Mouse (Mus musculus) erythroblast, embryonic 14.5 days (primary cell): Measurements from ENCODE around the gene Abhd8. TPM values are rescaled to one million over a fixed set of nuclear protein-coding genes. Genes with fewer than 3 reads are reported as not detected.
A peak's percentile ranks its signal among the peaks of the same experiment; 100 is the strongest.

Experiments used
- H3K27me3 ChIP-seq: 2 replicates; pipeline ENCODE4 v1.6.1; 2012; ENCODE audit warnings: inconsistent platforms; ENCODE audit not compliant: control insufficient read depth
- H3K36me3 ChIP-seq: 2 replicates; pipeline ENCODE4 v1.6.1; 2012; ENCODE audit warnings: mild to moderate bottlenecking, inconsistent platforms; ENCODE audit not compliant: control insufficient read depth
- H3K4me1 ChIP-seq: 2 replicates; pipeline ENCODE4 v1.6.1; 2012; ENCODE audit warnings: inconsistent platforms; ENCODE audit not compliant: control insufficient read depth
- H3K4me3 ChIP-seq: replicated peaks from 2 replicates; pipeline ENCODE3; 2012; ENCODE audit warnings: moderate library complexity, mild to moderate bottlenecking, inconsistent platforms
- H3K9me3 ChIP-seq: 2 replicates; pipeline ENCODE4 v1.6.1; 2012; ENCODE audit warnings: low read length, inconsistent platforms, mixed read lengths; ENCODE audit not compliant: control insufficient read depth
- GATA1 ChIP-seq: IDR thresholded peaks from 2 replicates; pipeline ENCODE4 v1.6.1; 2012; ENCODE audit warnings: low read length, inconsistent platforms, mixed read lengths
- TAL1 ChIP-seq: IDR thresholded peaks from 3 replicates; pipeline ENCODE4 v1.6.1; 2012; ENCODE audit warnings: low read length, inconsistent platforms, mixed read lengths
- polyA plus RNA-seq: library from polyadenylated mRNA; stranded (reverse); fragments of >175 nt; gene quantifications from 2 replicates; pipeline ENCODE4 v1.2.3, GENCODE M21; 2012

The Abhd8 gene
- polyA plus RNA-seq, 1 experiment, result 4.7 TPM

DNA sequence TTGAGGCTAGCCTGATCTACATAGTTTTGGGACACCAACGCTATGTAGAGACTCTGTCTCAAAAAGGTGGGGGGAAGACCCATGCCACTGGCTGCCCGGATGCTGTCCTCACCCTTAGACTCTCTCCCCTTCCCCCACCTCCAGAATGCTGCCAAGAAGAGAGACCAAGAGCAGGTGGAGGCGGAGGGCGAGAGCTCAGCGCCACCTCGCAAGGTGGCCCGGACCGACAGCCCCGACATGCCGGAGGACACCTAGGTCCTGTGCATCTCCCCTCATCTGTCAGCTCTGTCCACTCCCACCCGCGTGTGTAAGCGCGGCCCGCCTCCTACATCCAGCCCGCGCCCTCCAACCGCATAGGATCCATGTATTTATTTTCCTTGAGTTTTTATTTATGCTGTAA is 10.9 kb upstream of the Abhd8 start:
- peaks cover 56% of the 10 kb centered on the region for H3K36me3 ChIP-seq

DNA sequence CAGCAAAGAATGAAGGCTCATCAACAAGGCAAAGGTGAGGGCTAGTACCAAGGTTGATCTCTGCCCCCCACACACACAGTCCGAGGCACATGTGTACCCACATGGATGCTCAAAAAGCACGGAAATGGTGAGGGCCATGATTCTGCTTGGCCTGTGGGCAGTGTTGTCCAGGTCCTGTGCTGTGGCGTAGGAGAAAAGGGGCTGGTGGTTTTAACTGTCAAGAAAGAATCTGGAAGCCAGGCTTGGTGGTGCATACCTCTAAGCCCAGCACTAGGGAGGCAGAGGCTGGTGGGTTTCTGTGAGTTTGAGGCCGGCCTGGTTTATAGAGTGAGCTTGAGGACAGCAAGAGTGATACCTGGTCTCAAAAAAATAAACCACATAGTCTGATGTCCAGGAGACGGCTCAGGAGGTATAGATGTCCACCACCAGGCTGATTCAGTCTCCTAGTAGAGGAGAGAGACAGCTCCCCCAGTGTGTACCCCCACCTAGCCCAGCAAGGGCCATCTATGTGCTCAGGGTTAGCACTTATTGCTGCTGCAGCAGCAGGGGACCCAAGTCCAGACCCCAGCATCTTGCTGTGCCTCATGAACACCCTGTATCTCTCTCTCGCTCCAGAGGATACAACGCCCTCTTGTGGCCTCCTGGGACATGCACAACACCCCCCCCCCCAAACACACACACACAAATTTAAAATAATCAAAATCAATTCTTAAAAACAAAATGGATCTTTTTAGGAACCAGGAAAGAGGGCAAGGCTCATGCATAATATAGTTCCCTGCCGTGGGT is 9.3 kb upstream of the Abhd8 start:
- H3K27me3 ChIP-seq, result peaks cover 5% of the 10 kb centered on the region
- no peak overlapping the region for H3K4me3 ChIP-seq
- no peaks in the 10 kb centered on the region for H3K9me3 ChIP-seq
- H3K4me1 ChIP-seq, result peaks cover 64% of the 10 kb centered on the region
- no peak for TF ChIP-seq GATA1
- TF ChIP-seq TAL1, result no peak
- H3K36me3 ChIP-seq, result peaks cover 56% of the 10 kb centered on the region

More for the DNA sequence above, 10.9 kb upstream of the Abhd8 start:
- H3K27me3 ChIP-seq, result peaks cover 5% of the 10 kb centered on the region
- no peak for TF ChIP-seq GATA1
- H3K9me3 ChIP-seq, result no peaks in the 10 kb centered on the region
- H3K4me1 ChIP-seq, result peaks cover 58% of the 10 kb centered on the region
- no peak overlapping the region for H3K4me3 ChIP-seq

DNA sequence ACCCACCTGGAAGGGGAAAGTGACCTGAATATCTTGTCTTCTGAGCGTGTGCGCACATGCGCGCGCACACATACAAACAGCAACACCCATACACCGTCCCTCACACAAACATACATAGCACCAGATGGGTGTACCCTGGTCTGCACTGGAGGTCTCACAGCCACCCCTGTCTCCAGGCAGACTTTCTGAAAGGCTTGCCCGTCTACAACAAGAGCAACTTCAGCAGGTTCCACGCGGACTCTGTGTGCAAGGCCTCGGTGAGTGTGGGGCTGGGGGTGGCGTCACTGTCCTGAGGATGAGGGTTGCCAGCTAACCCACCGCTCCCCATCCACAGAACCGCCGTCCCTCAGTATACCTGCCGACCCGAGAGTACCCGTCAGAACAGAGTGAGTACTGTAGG is 8.4 kb upstream of the Abhd8 start:
- TF ChIP-seq GATA1, result no peak
- TF ChIP-seq TAL1, result no peak
- Histone ChIP-seq H3K4me1 (peaks cover 56% of the 10 kb centered on the region), H3K36me3 (peaks cover 62% of the 10 kb centered on the region), H3K4me3 (no peak overlapping the region), H3K9me3 (no peaks in the 10 kb centered on the region), H3K27me3 (no peaks in the 10 kb centered on the region)

DNA sequence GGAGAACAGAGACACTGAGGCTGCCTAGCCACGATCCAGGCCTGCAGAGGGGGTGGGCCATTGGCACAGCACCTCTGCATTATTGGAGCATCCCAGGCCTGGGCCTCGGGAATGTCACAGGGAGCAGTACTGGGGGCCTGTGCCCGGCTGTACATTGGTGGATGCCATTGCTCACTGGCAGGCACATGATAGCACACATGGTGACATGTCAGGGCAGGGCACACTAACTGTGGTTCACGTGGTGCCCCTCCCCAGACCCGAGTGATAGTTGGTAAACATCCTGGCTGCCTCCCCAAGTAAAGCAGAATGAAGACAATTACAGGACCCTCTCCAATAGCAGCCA is 7.4 kb upstream of the Abhd8 start:
- peaks cover 71% of the 10 kb centered on the region for H3K36me3 ChIP-seq
- peaks cover 50% of the 10 kb centered on the region for H3K4me1 ChIP-seq
- TF ChIP-seq GATA1, result no peak
- TF ChIP-seq TAL1, result no peak
- no peaks in the 10 kb centered on the region for H3K27me3 ChIP-seq
- H3K9me3 ChIP-seq, result no peaks in the 10 kb centered on the region
- H3K4me3 ChIP-seq, result peak overlapping the region; percentile 93

DNA sequence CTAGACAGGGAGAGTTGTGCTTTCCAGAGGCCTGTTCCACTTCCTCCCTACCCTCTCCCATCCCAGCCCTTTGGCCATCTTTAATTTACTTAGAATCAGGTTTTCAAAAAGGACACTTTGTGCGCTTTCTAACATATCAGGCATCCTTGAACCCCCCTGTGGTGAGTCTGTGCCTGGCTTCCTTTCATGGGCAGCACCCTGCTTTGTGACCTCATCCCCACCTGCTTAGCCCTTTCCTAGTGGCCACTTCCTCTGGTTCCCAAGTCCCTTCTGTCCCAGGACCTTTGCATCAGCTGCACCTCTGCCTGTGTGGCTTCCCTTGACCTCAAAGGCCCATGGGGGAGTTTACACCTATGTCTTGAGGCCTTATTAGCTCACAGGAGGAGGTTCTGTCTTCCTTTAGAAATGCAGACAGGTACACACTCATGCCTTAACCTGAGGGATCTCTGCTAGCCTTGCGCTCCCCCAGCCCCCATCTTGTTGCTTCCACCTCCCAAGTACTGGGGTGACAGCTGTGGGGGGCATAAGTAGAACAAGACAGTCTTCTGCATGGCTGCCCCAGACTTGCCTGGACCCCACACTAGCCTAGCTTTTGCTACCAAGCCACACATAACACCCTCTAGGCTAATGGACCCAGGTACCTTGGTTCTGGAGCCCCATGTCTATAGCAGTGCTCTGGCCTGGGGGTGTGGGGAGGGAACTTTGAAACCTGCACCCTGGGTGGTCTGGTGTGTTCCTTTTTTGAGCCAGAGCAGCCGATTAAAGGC is 6.9 kb upstream of the Abhd8 start:
- peak overlapping the region; percentile 93 for H3K4me3 ChIP-seq
- no peaks in the 10 kb centered on the region for H3K27me3 ChIP-seq
- peaks cover 69% of the 10 kb centered on the region for H3K36me3 ChIP-seq
- TF ChIP-seq TAL1 (no peak), GATA1 (no peak)
- no peaks in the 10 kb centered on the region for H3K9me3 ChIP-seq
- peaks cover 50% of the 10 kb centered on the region for H3K4me1 ChIP-seq

DNA sequence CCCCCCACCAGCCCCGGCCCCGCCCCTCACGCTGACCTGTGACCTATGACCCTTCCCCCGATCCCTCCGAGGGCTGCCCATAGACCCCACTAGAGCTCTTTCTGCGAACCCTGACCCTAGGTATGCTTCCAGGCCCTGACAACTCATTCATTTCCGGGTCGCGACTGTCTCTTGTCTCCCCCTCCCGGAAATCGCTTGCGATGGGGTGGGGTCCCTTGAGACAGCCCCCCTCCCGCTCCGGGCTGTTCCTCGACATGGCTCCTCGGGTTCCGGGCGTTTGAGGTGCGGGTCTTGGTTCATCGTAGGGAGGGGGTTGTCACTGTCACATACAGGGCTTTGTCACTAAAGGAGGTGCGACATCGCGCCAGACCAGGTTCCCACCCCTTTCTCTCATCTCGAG is 6.0 kb upstream of the Abhd8 start:
- Histone ChIP-seq H3K4me1 (peaks cover 51% of the 10 kb centered on the region), H3K9me3 (no peaks in the 10 kb centered on the region), H3K4me3 (peak overlapping the region; percentile 93), H3K27me3 (no peaks in the 10 kb centered on the region), H3K36me3 (peaks cover 60% of the 10 kb centered on the region)
- no peak for TF ChIP-seq GATA1
- no peak for TF ChIP-seq TAL1

DNA sequence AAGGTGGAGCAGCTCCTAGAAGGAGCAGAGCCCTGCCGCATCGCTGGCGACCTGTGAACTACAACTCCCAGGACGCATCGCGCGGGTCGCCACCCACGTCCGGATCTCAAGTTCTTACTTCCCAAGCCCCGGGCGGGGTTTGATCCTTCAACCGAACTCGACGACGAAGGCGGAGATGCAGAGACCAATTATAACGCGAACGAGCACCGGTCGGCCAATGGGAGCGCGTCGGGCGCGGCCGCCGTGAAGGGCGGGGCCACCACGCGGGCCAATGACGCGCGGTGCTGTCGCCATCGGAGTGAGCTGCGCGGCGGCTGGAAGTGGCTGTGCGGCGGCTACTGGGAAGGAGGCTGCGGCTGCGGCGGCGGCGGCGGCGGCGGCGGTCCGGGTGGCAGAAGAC is 5.5 kb upstream of the Abhd8 start, which contains the start of gene Dda1:
Gene Dda1 (plus strand): TSS at position 284 of the 400 bp plus-strand sequence.
- Histone ChIP-seq H3K36me3 (peaks cover 55% of the 10 kb centered on the region), H3K4me3 (peak within 1 kb of the TSS; percentile 93), H3K4me1 (peaks cover 56% of the 10 kb centered on the region), H3K27me3 (no peaks in the 10 kb centered on the region), H3K9me3 (no peaks in the 10 kb centered on the region)
- TF ChIP-seq GATA1 (no peak), TAL1 (no peak)

DNA sequence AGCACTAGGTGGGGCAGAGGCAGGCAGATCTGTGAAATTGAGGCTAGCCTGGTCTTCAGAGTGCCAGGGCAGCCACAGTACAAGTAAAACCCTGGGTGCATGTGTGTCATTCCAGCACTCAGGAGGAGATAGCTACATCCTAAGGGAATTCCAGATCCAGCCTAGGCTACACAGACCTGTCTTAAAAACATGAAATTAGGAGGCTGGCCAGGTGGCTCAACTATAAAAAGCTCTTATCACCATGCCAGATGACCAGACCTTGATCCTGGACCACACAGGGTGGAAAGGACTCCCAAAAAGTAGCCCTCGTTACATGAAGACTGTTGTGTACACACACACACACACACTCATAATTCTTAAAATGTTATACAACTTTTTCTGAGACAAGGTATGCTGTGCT is 4.5 kb upstream of the Abhd8 start:
- Histone ChIP-seq H3K4me3 (no peak overlapping the region), H3K9me3 (no peaks in the 10 kb centered on the region), H3K27me3 (no peaks in the 10 kb centered on the region), H3K36me3 (peaks cover 46% of the 10 kb centered on the region), H3K4me1 (peaks cover 65% of the 10 kb centered on the region)
- TF ChIP-seq TAL1, result no peak

DNA sequence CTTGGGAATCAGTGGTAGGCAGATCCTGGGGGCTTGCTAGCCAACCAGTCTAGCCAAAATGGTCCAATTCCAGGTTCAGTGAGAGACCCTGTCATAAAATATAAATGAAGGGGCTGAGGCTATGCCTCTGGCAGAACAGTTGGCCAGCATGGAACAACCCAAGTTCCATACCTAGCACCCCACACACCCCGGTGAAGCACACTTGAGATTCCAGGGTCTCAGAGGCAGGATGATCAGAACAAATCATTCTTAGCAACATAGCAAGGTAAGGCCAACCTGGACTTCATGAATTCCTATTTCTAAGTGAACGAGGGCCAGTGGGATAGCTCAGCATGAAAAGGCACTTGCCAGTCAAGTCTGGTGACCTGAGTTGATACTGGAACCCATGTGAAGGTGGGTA is 3.7 kb upstream of the Abhd8 start:
- no peaks in the 10 kb centered on the region for H3K27me3 ChIP-seq
- no peak for TF ChIP-seq GATA1
- TF ChIP-seq TAL1, result no peak
- peaks cover 69% of the 10 kb centered on the region for H3K4me1 ChIP-seq

More for the DNA sequence above, 3.7 kb upstream of the Abhd8 start:
- H3K36me3 ChIP-seq, result peaks cover 38% of the 10 kb centered on the region
- no peak overlapping the region for H3K4me3 ChIP-seq
- no peaks in the 10 kb centered on the region for H3K9me3 ChIP-seq
